Mouse (Mus musculus) G1E (cell line): ENCODE data around the gene Fhad1.

Source experiments
- CTCF ChIP-seq: IDR thresholded peaks from 2 replicates; pipeline ENCODE4 v1.5.1; 2012; ENCODE audit warnings: low read depth, low read length, inconsistent platforms, mixed read lengths
- GATA2 ChIP-seq: IDR thresholded peaks from 2 replicates; pipeline ENCODE4 v1.6.1; 2012; ENCODE audit warnings: low read depth, low read length, inconsistent platforms, borderline replicate concordance
- POLR2AphosphoS5 ChIP-seq: IDR thresholded peaks from 2 replicates; pipeline ENCODE4 v1.6.1; 2012; ENCODE audit warnings: low read depth, low read length, inconsistent platforms; ENCODE audit not compliant: insufficient replicate concordance

- no peak for TF ChIP-seq CTCF
- TF ChIP-seq POLR2AphosphoS5 = no peak
- TF ChIP-seq GATA2 = no peak
These were observed 40.7 kb upstream of the Fhad1 start for GRCm38 (mm10) chr4:142055600-142055999.
